Mouse (Mus musculus) midbrain, embryonic 10.5 days (tissue): ENCODE measurements around the gene Clybl. TPM values are rescaled to one million over a fixed set of nuclear protein-coding genes. Genes with fewer than 3 reads are reported as not detected.

ENCODE experiments used
- DNase-seq: peaks from one replicate; pipeline ENCODE4 v3.0.0-alpha.2; 2017; ENCODE audit warnings: low spot score
- H3K27ac ChIP-seq: fragments of 300-500 bp; sonication (generic); replicated peaks from 2 replicates; pipeline ENCODE4 v1.5.1; 2016; ENCODE audit warnings: mild to moderate bottlenecking
- H3K27me3 ChIP-seq: fragments of 300-500 bp; sonication (generic); 2 replicates; pipeline ENCODE4 v1.6.1; 2016; ENCODE audit warnings: low read depth, mild to moderate bottlenecking; ENCODE audit not compliant: poor library complexity, severe bottlenecking
- H3K36me3 ChIP-seq: fragments of 300-500 bp; sonication (generic); 2 replicates; pipeline ENCODE4 v1.6.1; 2016; ENCODE audit warnings: mild to moderate bottlenecking, moderate library complexity
- H3K4me1 ChIP-seq: fragments of 300-500 bp; sonication (generic); 2 replicates; pipeline ENCODE4 v1.6.1; 2016
- H3K4me3 ChIP-seq: fragments of 300-500 bp; sonication (generic); 2 replicates; pipeline ENCODE4 v1.5.1; 2016; ENCODE audit warnings: mild to moderate bottlenecking, moderate library complexity
- H3K9me3 ChIP-seq: fragments of 300-500 bp; sonication (generic); replicated peaks from 2 replicates; pipeline ENCODE4 v1.6.1; 2016; ENCODE audit warnings: mild to moderate bottlenecking
- whole genome bisulfite sequencing: fragments of 180-500 bp; shearing (Covaris S2); methylation state at CpG from one replicate; pipeline ENCODE4 v1.1.7; 2016; 5-methylcytosine and 5-hydroxymethylcytosine counted together
- polyA plus RNA-seq: library from polyadenylated mRNA; unstranded; fragments of >200 nt; fragmentation: Nextera tagmentation; extraction: Ambion mirVana; gene quantifications from 2 replicates; pipeline ENCODE4 v1.2.1, GENCODE M21; 2016

Clybl gene
- polyA plus RNA-seq, 1 experiment from 2014 or later, result 29.1 TPM

DNA sequence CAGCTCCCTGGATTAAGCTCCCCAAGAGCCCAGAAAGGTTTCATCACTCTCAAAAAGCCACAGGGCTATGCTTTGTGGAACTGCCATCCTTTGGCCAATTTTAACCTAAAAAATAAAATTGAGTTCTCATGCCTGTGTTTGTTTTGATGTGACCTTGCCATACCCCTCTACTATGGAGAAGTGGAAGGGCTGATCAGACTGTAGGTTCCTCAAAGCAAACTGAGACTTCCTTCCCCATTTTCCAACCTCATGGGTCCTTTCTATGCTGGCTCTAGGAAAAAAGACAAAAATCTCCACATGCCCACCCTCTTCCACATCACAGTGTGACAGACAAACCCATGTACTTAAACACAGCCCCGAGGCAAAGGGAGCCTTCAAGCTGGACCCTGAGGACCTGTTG, 79.7 kb downstream of the Clybl start:
- Histone ChIP-seq H3K36me3 (no peaks in the 10 kb centered on the region), H3K27ac (no peak overlapping the region), H3K4me3 (no peak overlapping the region), H3K4me1 (peaks cover 31% of the 10 kb centered on the region), H3K9me3 (no peaks in the 10 kb centered on the region), H3K27me3 (peaks cover 73% of the 10 kb centered on the region)
- no peak for DNase-seq
- WGBS, result 86% methylated on average over 1 of the region's 1 CpGs

DNA sequence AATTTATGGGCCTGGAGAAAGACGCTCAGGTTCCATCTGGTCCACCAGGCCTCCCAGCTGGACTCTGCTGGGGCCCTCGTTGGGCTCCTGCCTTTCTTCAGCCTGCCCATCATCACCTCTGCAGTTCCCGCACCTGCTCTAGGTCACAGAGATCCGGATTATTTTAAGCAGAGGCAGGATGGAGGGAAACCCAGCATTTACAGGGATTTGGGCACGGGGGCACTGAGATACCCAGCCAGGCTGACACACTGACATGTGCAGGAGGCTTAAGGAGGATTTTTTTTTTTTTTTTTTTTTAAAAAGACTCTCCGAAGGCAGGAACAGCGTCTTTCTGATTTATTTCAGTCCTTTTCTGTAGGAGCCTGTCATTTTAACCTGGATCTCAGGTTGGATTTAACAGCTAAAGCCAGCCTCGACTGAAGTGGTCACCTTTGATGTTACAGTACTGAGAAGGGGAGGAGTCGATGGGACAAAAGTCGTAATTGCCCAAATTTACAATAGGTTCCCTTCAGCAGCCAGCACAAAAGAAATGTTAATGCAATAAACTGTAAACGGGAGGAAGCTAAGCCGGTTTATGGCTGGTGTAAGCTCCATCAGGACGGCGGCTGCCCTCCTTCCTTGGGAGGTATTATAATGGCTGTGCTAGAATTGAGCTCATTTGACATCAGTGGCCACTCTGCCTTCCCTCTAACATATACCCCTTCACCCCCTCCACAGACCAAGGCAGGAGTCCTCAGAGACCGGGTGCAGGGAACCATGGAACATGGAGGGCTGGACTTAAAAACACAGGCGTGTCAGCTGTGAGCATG, 81.6 kb downstream of the Clybl start:
- Histone ChIP-seq H3K27me3 (peaks cover 55% of the 10 kb centered on the region), H3K4me1 (peaks cover 23% of the 10 kb centered on the region), H3K27ac (no peak overlapping the region), H3K36me3 (no peaks in the 10 kb centered on the region), H3K9me3 (no peaks in the 10 kb centered on the region), H3K4me3 (no peak overlapping the region)
- 52% methylated on average over 16 of the region's 16 CpGs for WGBS
- DNase-seq, result no peak

DNA sequence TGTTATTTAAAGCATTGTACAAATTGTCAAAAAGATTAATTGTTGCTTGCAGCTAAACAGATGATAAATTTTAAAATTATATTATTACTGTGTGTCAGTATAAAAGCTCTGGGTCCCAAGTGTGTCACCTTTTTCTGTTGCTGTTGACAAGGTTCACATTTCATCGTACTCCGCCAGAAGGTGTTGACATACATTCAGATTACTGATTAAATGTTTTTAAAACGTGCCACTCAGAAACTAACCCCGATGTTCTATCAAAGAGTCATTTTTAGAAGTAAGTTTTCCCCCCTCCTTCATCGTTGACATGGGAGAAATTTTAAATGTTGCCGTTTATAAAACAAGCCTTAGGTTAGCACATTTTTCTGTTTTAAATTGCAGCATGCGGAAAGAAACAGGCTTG, 83.7 kb downstream of the Clybl start:
- H3K9me3 ChIP-seq, result no peaks in the 10 kb centered on the region
- WGBS, result 90% methylated on average over 7 of the region's 7 CpGs
- H3K4me3 ChIP-seq, result no peak overlapping the region
- H3K4me1 ChIP-seq, result peaks cover 8% of the 10 kb centered on the region
- no peak for DNase-seq
- H3K27ac ChIP-seq, result no peak overlapping the region
- peaks cover 39% of the 10 kb centered on the region for H3K27me3 ChIP-seq
- no peaks in the 10 kb centered on the region for H3K36me3 ChIP-seq

DNA sequence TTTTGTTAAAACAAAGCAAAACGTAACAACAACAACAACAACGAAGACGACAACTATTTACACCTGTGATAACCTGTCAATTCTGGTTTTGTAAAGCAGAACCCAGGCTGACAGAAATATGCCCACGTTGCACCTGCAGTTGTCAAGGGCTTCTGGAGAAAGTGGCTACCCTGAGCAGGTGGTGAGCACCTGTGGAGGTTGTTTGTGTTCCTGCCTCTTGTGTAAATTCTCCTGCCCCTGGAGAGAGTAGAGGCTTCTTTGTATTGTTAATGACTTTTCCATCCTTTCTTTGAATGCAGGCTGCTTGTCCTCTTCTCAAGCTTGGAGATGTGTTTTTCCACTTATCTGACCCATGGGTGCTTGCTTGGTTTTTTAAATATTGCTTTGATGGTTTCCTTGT, 86.1 kb downstream of the Clybl start:
- H3K9me3 ChIP-seq, result no peaks in the 10 kb centered on the region

DNA sequence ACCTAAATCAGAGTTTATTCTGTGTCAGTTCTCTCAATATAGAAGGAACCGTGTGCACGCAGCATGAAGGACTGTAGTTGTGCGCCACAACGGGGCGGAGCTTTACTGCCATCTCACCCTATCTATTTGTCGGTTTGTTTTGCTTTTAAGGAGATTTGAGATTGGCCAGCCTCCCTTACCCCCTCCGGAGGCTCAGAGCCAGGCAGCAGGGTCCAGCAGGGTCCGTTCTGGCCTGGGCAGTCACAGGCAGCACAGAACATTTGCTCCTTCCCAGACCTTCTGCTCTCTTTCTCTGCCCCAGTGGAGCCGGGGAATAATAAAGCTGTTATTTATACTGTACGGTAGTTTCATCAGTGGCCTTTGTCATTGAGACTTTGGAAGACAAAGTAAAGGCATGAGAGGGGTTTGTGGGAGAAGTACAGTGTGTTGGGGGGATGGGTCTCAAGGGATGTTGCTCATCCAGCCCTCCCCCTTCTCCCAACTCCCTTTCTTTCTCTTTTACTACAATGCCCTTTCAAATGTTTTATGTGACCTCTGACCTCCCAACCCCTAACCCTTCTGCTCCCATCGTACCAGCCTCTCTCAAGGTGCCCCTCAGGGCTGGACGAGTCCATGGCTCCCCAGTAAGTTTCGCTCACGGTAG, 89.7 kb downstream of the Clybl start:
- peaks cover 18% of the 10 kb centered on the region for H3K4me1 ChIP-seq
- H3K27ac ChIP-seq, result peak overlapping the region; percentile 59
- no peak for DNase-seq
- H3K4me3 ChIP-seq, result no peak overlapping the region
- H3K36me3 ChIP-seq, result no peaks in the 10 kb centered on the region
- peaks cover 29% of the 10 kb centered on the region for H3K27me3 ChIP-seq
- 22% methylated on average over 14 of the region's 14 CpGs for WGBS
- H3K9me3 ChIP-seq, result no peaks in the 10 kb centered on the region

More for the DNA sequence above, 86.1 kb downstream of the Clybl start:
- 36% methylated on average over 4 of the region's 4 CpGs for WGBS
- H3K4me3 ChIP-seq, result no peak overlapping the region
- H3K27me3 ChIP-seq, result peaks cover 29% of the 10 kb centered on the region
- H3K36me3 ChIP-seq, result no peaks in the 10 kb centered on the region
- no peak overlapping the region for H3K27ac ChIP-seq
- H3K4me1 ChIP-seq, result peaks cover 26% of the 10 kb centered on the region
- DNase-seq, result no peak

DNA sequence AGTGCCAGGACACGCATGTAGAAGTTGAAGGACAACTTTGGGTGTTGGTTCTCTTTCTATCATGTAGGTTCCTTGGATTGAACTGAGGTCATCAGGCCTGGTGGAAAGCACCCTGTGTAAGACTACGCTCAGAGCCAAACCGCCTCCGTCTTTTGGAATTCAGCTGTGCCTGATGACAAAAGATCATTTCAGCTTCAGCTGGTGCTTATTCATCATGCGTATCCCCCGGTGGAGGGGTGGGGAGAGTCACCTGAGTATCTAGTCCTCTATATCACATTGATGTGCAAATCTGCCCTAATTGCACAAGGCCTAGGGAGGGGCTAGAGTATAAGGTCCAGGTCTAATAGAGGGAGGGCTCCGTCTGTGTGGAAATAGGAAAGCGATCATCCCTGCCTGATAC, 95.6 kb downstream of the Clybl start:
- peaks cover 74% of the 10 kb centered on the region for H3K27me3 ChIP-seq
- no peak overlapping the region for H3K4me3 ChIP-seq
- peaks cover 48% of the 10 kb centered on the region for H3K4me1 ChIP-seq
- no peaks in the 10 kb centered on the region for H3K9me3 ChIP-seq
- H3K36me3 ChIP-seq, result no peaks in the 10 kb centered on the region
- no peak for DNase-seq
- WGBS, result 79% methylated on average over 8 of the region's 8 CpGs
- H3K27ac ChIP-seq, result no peak overlapping the region

DNA sequence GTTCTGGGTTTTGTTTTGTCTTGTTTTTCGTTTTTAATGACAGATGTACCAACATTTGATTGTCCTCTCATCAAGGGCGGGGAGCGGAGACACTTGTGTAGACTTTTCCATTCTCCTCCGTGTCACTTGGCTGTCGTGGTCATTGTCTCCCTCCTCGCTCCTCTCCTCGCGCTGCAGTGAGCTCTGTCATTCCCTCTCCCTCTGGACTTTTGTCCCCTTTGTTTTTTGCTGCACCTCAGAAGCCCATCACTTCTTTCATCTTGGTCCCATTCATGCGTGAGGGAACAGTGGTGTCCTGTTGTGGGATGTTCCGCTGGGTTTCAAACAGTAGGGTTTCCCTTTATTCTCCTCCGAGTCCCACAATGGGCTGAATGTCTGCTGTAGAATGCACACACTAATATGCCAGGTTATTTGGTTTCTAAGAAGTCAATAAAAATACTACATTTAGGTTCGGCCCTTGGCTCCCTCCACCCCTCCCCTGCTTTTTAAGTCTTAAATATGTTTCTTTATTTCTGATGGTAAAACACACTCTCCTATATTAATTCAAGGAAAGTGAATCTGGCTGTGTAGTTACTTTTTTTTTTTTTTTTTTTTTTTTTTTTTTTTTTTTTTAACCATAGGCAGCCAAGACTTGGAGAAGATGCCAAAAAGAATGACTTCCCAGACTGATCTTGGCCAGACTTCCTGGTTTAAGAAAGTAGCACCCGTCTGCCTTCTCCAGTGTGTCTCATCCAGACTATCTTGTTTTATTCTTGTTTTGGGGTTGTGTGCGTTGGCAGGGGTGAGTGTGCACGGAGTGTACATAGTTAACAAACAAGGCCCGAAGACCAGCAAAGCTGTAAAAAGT, 98.2 kb downstream of the Clybl start:
- H3K27me3 ChIP-seq, result peaks cover 86% of the 10 kb centered on the region
- no peaks in the 10 kb centered on the region for H3K9me3 ChIP-seq
- H3K4me3 ChIP-seq, result peak overlapping the region; percentile 47
- 21% methylated on average over 16 of the region's 16 CpGs for WGBS
- no peaks in the 10 kb centered on the region for H3K36me3 ChIP-seq
- peaks cover 53% of the 10 kb centered on the region for H3K4me1 ChIP-seq
- H3K27ac ChIP-seq, result peak overlapping the region; percentile 89
- DNase-seq, result peak; percentile 62

DNA sequence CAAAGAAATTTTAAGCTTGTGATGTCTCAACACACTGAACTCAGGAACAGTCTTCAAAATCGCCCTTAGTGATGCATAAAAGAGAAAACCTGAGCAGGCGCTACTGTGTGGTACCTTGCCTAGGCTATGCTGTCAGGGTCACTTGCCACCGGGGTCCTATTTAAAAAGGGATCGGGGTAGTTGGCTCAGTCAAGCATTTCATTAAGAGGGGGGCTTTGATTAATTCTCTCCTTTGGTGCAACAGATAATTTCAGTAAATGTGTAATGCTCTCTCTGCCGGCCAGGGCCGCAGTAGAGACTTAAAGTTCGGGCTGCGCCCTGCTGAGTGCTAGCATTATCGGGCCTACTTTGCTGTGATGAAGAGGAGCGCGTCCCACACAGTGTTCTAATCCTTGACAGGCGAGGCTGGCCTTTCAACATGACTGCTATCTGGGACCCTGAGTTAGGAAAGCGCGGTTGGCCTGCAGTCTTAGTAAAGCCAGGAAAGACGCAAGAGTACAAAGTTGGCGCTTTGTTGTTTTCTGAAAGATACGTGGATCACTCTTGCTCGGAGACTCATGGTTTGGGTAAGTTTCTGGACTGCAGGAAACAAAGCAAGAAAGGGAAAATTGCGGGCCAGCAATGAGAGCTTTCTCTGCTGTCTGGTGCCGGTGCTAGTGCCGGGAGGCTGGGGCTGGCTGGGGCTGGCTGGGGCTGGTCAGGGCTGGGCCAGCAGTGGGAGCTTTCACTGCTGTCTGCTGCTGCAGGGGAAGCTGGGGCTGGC, 99.0 kb downstream of the Clybl start:
- peaks cover 53% of the 10 kb centered on the region for H3K4me1 ChIP-seq
- H3K36me3 ChIP-seq, result 0 out of 2 replicates have a peak, but pooled peaks cover 3% of the 10 kb centered on the region
- H3K4me3 ChIP-seq, result peak overlapping the region; percentile 47
- WGBS, result 5% methylated on average over 21 of the region's 21 CpGs
- H3K27ac ChIP-seq, result peak overlapping the region; percentile 89
- H3K27me3 ChIP-seq, result peaks cover 91% of the 10 kb centered on the region
- H3K9me3 ChIP-seq, result no peaks in the 10 kb centered on the region
- DNase-seq, result peak; percentile 76

DNA sequence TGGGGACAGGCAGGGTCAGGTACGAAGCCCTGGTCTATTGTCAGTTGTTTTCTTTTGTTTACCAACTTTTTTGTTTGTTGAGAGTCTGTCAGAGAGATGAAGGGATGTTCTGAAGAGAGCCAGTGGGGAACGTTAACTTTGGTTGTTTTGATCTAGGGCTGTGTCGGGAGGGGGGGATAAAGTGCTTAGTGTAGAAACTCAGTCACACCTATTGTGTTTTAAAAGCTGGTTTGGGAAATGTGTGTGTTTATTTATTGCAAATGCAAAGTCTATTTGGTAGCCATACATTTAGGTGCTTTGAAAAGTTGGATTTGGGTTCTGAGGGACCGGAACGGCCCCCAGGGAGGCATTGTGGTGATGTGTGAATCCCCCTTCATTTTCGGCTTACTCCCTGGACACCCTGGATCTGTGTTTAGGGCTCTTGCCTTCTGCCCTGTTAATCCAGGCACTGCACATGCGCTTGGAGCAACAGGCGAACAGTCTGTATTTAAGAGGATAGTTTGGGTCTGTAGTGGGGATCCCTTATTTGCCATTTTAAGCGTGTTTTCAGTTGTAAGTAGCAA, 99.6 kb downstream of the Clybl start:
- H3K27ac ChIP-seq, result peak overlapping the region; percentile 89
- DNase-seq, result peak; percentile 53
- no peaks in the 10 kb centered on the region for H3K9me3 ChIP-seq
- 11% methylated on average over 9 of the region's 9 CpGs for WGBS
- peaks cover 91% of the 10 kb centered on the region for H3K27me3 ChIP-seq
- peaks cover 53% of the 10 kb centered on the region for H3K4me1 ChIP-seq
- peak overlapping the region; percentile 47 for H3K4me3 ChIP-seq
- 0 out of 2 replicates have a peak, but pooled peaks cover 3% of the 10 kb centered on the region for H3K36me3 ChIP-seq

DNA sequence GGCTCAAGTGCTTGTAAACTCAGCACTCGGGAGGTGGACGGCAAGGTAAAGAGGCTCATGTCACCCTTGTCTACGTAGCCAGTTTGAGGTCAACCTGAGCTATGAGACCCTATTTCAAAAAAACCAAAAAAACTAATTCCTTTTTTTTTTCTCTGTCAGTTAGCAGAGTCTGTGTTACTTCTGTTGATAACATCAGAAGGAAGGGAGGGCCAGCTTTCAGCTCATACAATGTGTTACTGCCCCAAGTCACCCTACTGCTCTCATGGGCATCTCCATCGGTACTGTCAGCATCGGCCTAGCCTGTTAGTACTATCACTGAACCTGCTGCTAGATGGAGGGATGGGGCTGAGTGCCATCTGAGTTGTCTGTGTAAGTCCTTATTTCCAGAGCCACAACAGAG, 102.5 kb downstream of the Clybl start:
- Histone ChIP-seq H3K27ac (no peak overlapping the region), H3K36me3 (0 out of 2 replicates have a peak, but pooled peaks cover 3% of the 10 kb centered on the region), H3K9me3 (no peaks in the 10 kb centered on the region), H3K4me3 (no peak overlapping the region), H3K27me3 (peaks cover 75% of the 10 kb centered on the region), H3K4me1 (peaks cover 57% of the 10 kb centered on the region)
- DNase-seq, result no peak
- WGBS, result 92% methylated on average over 5 of the region's 5 CpGs

DNA sequence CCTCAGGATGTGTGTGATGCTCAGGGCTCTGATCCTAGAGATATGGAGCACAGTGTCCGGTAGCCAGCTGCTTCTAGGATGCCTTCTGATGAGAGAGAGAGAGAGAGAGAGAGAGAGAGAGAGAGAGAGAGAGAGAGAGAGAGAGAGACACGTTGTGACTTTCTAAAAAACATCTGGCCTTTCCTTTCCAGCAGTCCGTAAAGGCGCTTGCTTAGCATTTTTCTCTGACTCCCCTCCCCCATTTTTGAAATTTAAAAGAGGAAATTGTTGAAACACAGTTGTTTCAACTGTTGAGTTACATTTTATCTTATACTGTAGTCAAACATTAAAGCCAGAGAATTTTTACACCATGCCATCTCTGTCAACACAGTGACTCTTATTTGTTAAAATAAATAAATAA, 114.9 kb downstream of the Clybl start:
- H3K27me3 ChIP-seq, result peaks cover 78% of the 10 kb centered on the region
- DNase-seq, result no peak
- WGBS, result 20% methylated on average over 4 of the region's 4 CpGs

DNA sequence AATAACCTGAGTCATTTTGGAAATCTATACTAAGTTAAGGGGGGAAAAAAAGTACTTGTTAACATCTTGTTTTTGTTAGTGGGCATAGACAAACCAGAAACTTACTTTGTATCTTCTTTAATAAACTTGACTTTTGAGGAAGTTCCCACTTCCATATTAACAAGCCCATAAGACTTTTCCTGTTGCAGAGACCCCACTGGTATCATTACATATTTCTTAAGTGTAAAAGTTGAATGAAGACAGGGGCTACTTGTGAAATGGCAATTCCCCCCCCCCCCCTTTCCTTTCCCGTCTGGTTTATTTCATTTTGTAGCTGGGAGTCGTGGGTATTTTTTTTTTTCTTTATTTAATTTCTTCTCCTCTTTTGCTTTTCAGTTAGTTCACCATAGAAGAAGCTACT, 115.4 kb downstream of the Clybl start:
- Histone ChIP-seq H3K27ac (peak overlapping the region; percentile 75), H3K27me3 (peaks cover 78% of the 10 kb centered on the region), H3K36me3 (no peaks in the 10 kb centered on the region), H3K4me3 (no peak overlapping the region), H3K9me3 (no peaks in the 10 kb centered on the region), H3K4me1 (peaks cover 31% of the 10 kb centered on the region)
- 11% methylated on average over 2 of the region's 2 CpGs for WGBS
- DNase-seq, result no peak

More for the DNA sequence above, 114.9 kb downstream of the Clybl start:
- H3K4me3 ChIP-seq, result no peak overlapping the region
- peak overlapping the region; percentile 46; the same call in 1 of the 2 replicates for H3K27ac ChIP-seq
- no peaks in the 10 kb centered on the region for H3K36me3 ChIP-seq
- H3K4me1 ChIP-seq, result peaks cover 31% of the 10 kb centered on the region
- no peaks in the 10 kb centered on the region for H3K9me3 ChIP-seq
